ENCODE assay signal across 18 mouse cellular contexts in genomic region chr17:80729825-80730224, GRCm38 (mm10). TPM values are rescaled to one million over a fixed set of nuclear protein-coding genes. Genes with fewer than 3 reads are reported as not detected.
DNase-seq lines count a peak whose midpoint lies in the region; ATAC-seq and TF ChIP-seq lines count a peak whose summit lies in the region.
"Had no signal": no experiment of that assay in that cellular context is flagged by ENCODE, and none has a peak within 500 bp of the region (broad histone marks: within the 10 kb centered on the region; RNA-seq: fewer than 3 reads in every experiment).

No protein-coding gene starts in this region.

- no peak for ATAC-seq in heart, embryonic 11.5 days (replicated peaks; ENCODE audit: insufficient number of reproducible peaks, low FRiP score, low TSS enrichment)
- ATAC-seq in stomach, embryonic 14.5 days (ENCODE audit: insufficient number of reproducible peaks, insufficient read depth, low FRiP score, low read depth) = no peak
- ATAC-seq in hindbrain, embryonic 11.5 days (ENCODE audit: low FRiP score) = no peak

- peak overlapping the region; percentile 54; the same call in 1 of the 2 replicates for H3K27ac ChIP-seq in heart, embryonic 11.5 days (ENCODE audit: low read depth, low read length)
- peak overlapping the region; percentile 33 for H3K27ac ChIP-seq in left cerebral cortex, adult 2 months
- peak overlapping the region; percentile 62 for H3K27ac ChIP-seq in MEL (ENCODE audit: control insufficient read depth, low read depth, low read length)
- peak overlapping the region; percentile 99; the same call in 1 of the 2 replicates for H3K27ac ChIP-seq in stomach, embryonic 14.5 days (ENCODE audit: low read length)
- no peak overlapping the region for H3K27ac ChIP-seq in hindbrain, embryonic 11.5 days (ENCODE audit: low read depth, low read length)
- H3K27ac ChIP-seq: hindbrain, embryonic 12.5 days; limb, embryonic 10.5 days had no signal

- H3K9me3 ChIP-seq in heart, embryonic 11.5 days (replicated peaks; ENCODE audit: control insufficient read depth, low read length) = no peaks in the 10 kb centered on the region
- no peaks in the 10 kb centered on the region for H3K9me3 ChIP-seq in MEL (replicated peaks; ENCODE audit: insufficient read depth, low read length)
- no peaks in the 10 kb centered on the region for H3K9me3 ChIP-seq in stomach, embryonic 14.5 days (ENCODE audit: control insufficient read depth, low read depth, low read length)
- no peaks in the 10 kb centered on the region for H3K9me3 ChIP-seq in hindbrain, embryonic 11.5 days (ENCODE audit: control insufficient read depth, low read length)
- H3K9me3 ChIP-seq: embryonic facial prominence, embryonic 15.5 days; hindbrain, embryonic 12.5 days; limb, embryonic 10.5 days; liver, embryonic 15.5 days had no signal

- H3K4me3 ChIP-seq in heart, embryonic 11.5 days (ENCODE audit: low read depth, low read length) = no peak overlapping the region
- no peak overlapping the region for H3K4me3 ChIP-seq in left cerebral cortex, adult 2 months
- 0 out of 4 replicates have a peak overlapping the region, but pooled peaks of 1 of the 2 experiments have one; percentile 85 for H3K4me3 ChIP-seq in MEL (ENCODE audit: control insufficient read depth in 1 of 2, insufficient read depth in 1 of 2, low read depth in 2 of 2, low read length in 2 of 2)
- H3K4me3 ChIP-seq in stomach, embryonic 14.5 days (ENCODE audit: low read depth, low read length) = no peak overlapping the region
- no peak overlapping the region for H3K4me3 ChIP-seq in hindbrain, embryonic 11.5 days (ENCODE audit: low read depth, low read length)
- H3K4me3 ChIP-seq: embryonic facial prominence, embryonic 15.5 days; hindbrain, embryonic 12.5 days; liver, embryonic 15.5 days had no signal

- no peak overlapping the region for H3K4me2 ChIP-seq in heart, embryonic 11.5 days
- no peak overlapping the region for H3K4me2 ChIP-seq in stomach, embryonic 14.5 days (replicated peaks; ENCODE audit: low read depth, low read length)
- no peak overlapping the region for H3K4me2 ChIP-seq in hindbrain, embryonic 11.5 days (replicated peaks; ENCODE audit: low read depth, low read length)
- H3K4me2 ChIP-seq: embryonic facial prominence, embryonic 15.5 days; hindbrain, embryonic 12.5 days; liver, embryonic 15.5 days had no signal

- peaks cover 7% of the 10 kb centered on the region for H3K79me2 ChIP-seq in MEL (ENCODE audit: control insufficient read depth, insufficient read depth, low read length, poor library complexity)

- H3K36me3 ChIP-seq in heart, embryonic 11.5 days (ENCODE audit: control insufficient read depth, insufficient read depth, low read length) = no peaks in the 10 kb centered on the region
- peaks cover 0 to 24% of the 10 kb centered on the region in 2 experiments; a peak in 2 of 4 replicates for H3K36me3 ChIP-seq in MEL (ENCODE audit: control insufficient read depth in 1 of 2, insufficient read depth in 2 of 2, low read length in 2 of 2)
- H3K36me3 ChIP-seq in stomach, embryonic 14.5 days (ENCODE audit: control insufficient read depth, insufficient read depth, low read length) = no peaks in the 10 kb centered on the region
- no peaks in the 10 kb centered on the region for H3K36me3 ChIP-seq in hindbrain, embryonic 11.5 days (ENCODE audit: control insufficient read depth, insufficient read depth, low read length)
- H3K36me3 ChIP-seq: embryonic facial prominence, embryonic 15.5 days; hindbrain, embryonic 12.5 days had no signal

- no peak for TF ChIP-seq CTCF in left cerebral cortex, adult 2 months (IDR thresholded peaks at IDR 0.05)
- TF ChIP-seq CTCF in MEL (IDR thresholded peaks at IDR 0.05 in 2 of 3, conservative IDR thresholded peaks at IDR 0.05 in 1 of 3; ENCODE audit: control insufficient read depth in 1 of 3, insufficient read depth in 1 of 3, low read depth in 2 of 3, low read length in 3 of 3, poor library complexity in 1 of 3, severe bottlenecking in 1 of 3) = no peak

- TF ChIP-seq POLR2A in MEL (IDR thresholded peaks at IDR 0.05; ENCODE audit: control insufficient read depth in 1 of 2, insufficient read depth in 1 of 2, low read depth in 1 of 2, low read length in 2 of 2, poor library complexity in 1 of 2) = no peak

- no peak overlapping the region for H3K9ac ChIP-seq in heart, embryonic 11.5 days (ENCODE audit: low read depth, low read length)
- no peak overlapping the region for H3K9ac ChIP-seq in MEL (ENCODE audit: control insufficient read depth, low read depth, low read length, poor library complexity, severe bottlenecking)
- H3K9ac ChIP-seq in stomach, embryonic 14.5 days (replicated peaks; ENCODE audit: low read depth, low read length) = no peak overlapping the region
- H3K9ac ChIP-seq in hindbrain, embryonic 11.5 days (ENCODE audit: low read depth, low read length) = no peak overlapping the region
- H3K9ac ChIP-seq: embryonic facial prominence, embryonic 15.5 days; hindbrain, embryonic 12.5 days; liver, embryonic 15.5 days had no signal

- no peaks in the 10 kb centered on the region for H3K27me3 ChIP-seq in heart, embryonic 11.5 days (ENCODE audit: control insufficient read depth, insufficient read depth, low read length)
- no peaks in the 10 kb centered on the region for H3K27me3 ChIP-seq in MEL (ENCODE audit: control insufficient read depth in 1 of 2, insufficient read depth in 2 of 2, low read length in 2 of 2)
- H3K27me3 ChIP-seq in stomach, embryonic 14.5 days (ENCODE audit: control insufficient read depth, insufficient read depth, low read length) = no peaks in the 10 kb centered on the region
- H3K27me3 ChIP-seq in hindbrain, embryonic 11.5 days (ENCODE audit: control insufficient read depth, insufficient read depth, low read length) = no peaks in the 10 kb centered on the region
- H3K27me3 ChIP-seq: embryonic facial prominence, embryonic 15.5 days; hindbrain, embryonic 12.5 days had no signal

- TF ChIP-seq RAD21 in MEL (IDR thresholded peaks at IDR 0.05; ENCODE audit: low read depth, low read length) = no peak

- intact Hi-C loops in left cerebral cortex, adult 2 months (cut with DNase I) = loop anchor here (2.0 to 5.0 kb wide), 3 partner anchors 48 to 212 kb away; partner anchors contain the start of gene Tmem178
- intact Hi-C loops in left cerebral cortex, postnatal 14 days (cut with DNase I) = loop anchor here (5.0 kb wide), 1 partner anchor 72 kb away; no protein-coding TSS in a partner anchor

- 29% methylated on average over 5 of the region's 5 CpGs for WGBS in heart, embryonic 11.5 days (ENCODE audit: insufficient replicate concordance)
- WGBS in stomach, embryonic 14.5 days = 65% methylated on average over 5 of the region's 5 CpGs
- WGBS in hindbrain, embryonic 11.5 days = 90% methylated on average over 5 of the region's 5 CpGs

- peaks cover 20% of the 10 kb centered on the region for H3K4me1 ChIP-seq in heart, embryonic 11.5 days (ENCODE audit: control insufficient read depth, insufficient read depth, low read length)
- H3K4me1 ChIP-seq in MEL (ENCODE audit: control insufficient read depth in 1 of 2, insufficient read depth in 2 of 2, low read length in 2 of 2) = peaks cover 11 to 27% of the 10 kb centered on the region in 2 experiments
- H3K4me1 ChIP-seq in stomach, embryonic 14.5 days (ENCODE audit: control insufficient read depth, insufficient read depth, low read length) = peaks cover 14% of the 10 kb centered on the region
- peaks cover 6% of the 10 kb centered on the region for H3K4me1 ChIP-seq in hindbrain, embryonic 11.5 days (replicated peaks; ENCODE audit: control insufficient read depth, insufficient read depth, low read length)

- DNase-seq in heart, adult 11 months = no peak
- DNase-seq in left cerebral cortex, adult 2 months (ENCODE audit: extremely low spot score in 1 of 2, low spot score in 2 of 2) = no peak
- DNase-seq in left cerebral cortex, postnatal 14 days (ENCODE audit: low spot score in 2 of 2) = no peak
- DNase-seq in MEL (ENCODE audit: low read depth, low spot score) = peak; percentile 77
- DNase-seq in hindbrain, embryonic 11.5 days (ENCODE audit: low spot score) = no peak
- DNase-seq: adrenal gland, postnatal 10 days; B cell, adult 2 months; cerebellum, adult 18-20 months; gastrocnemius, postnatal 25 days; kidney, adult 2 months; kidney, postnatal 36 days; thymus, postnatal 25 days had no signal

- TF ChIP-seq EP300 in MEL (IDR thresholded peaks at IDR 0.05; ENCODE audit: low read depth in 1 of 2, low read length in 2 of 2) = peak; percentile 56 to 65; a peak in 3 of 4 replicates

TF ChIP-seq in MEL, 35 proteins besides CTCF, POLR2A, EP300 and RAD21 (continues in another document):
- peak; percentile 71 for TF ChIP-seq ETS1 (IDR thresholded peaks at IDR 0.05; ENCODE audit: low read depth, low read length)
- no peak for TF ChIP-seq SMC3 (IDR thresholded peaks at IDR 0.05; ENCODE audit: low read depth, low read length)
- TF ChIP-seq GATA1 (IDR thresholded peaks at IDR 0.05; ENCODE audit: low read depth, low read length) = peak; percentile 79
- peak; percentile 79 for TF ChIP-seq RCOR1 (IDR thresholded peaks at IDR 0.05; ENCODE audit: low read depth, low read length)
- peak; percentile 47; the same call in 1 of the 2 replicates for TF ChIP-seq TCF12 (IDR thresholded peaks at IDR 0.05; ENCODE audit: low read depth, low read length)
- TF ChIP-seq MYB (IDR thresholded peaks at IDR 0.05; ENCODE audit: low read depth, low read length) = no peak
- no peak for TF ChIP-seq JUND (IDR thresholded peaks at IDR 0.05; ENCODE audit: low read depth, low read length)
- TF ChIP-seq MYC (IDR thresholded peaks at IDR 0.05; ENCODE audit: low read depth, low read length) = no peak
- TF ChIP-seq MAFK (IDR thresholded peaks at IDR 0.05; ENCODE audit: borderline replicate concordance, low read depth, low read length) = no peak
- TF ChIP-seq ZNF384 (IDR thresholded peaks at IDR 0.05; ENCODE audit: low read depth, low read length) = no peak
- TF ChIP-seq E2F4 (IDR thresholded peaks at IDR 0.05; ENCODE audit: borderline replicate concordance, low read depth, low read length) = no peak
- TF ChIP-seq MAZ (IDR thresholded peaks at IDR 0.05; ENCODE audit: low read depth, low read length) = no peak
- no peak for TF ChIP-seq MEF2A (IDR thresholded peaks at IDR 0.05; ENCODE audit: extremely low read depth, insufficient replicate concordance, low read depth, low read length, poor library complexity, severe bottlenecking)
- TF ChIP-seq ZKSCAN1 (IDR thresholded peaks at IDR 0.05; ENCODE audit: low read depth, low read length) = no peak

RNA-seq across cellular contexts. Expression of gene Map4k3, which starts 1.5 kb away (rescaled TPM):
- polyA plus RNA-seq in heart, embryonic 11.5 days (2014; fragmentation: Nextera tagmentation; extraction: Ambion mirVana) = 20.4 and 22.0 TPM in 2 replicates
- 10 to 100 TPM; 75.0 TPM for total RNA-seq in left cerebral cortex, adult 2 months (2021)
- 10 to 100 TPM; 62.2 to 64.8 TPM for total RNA-seq in left cerebral cortex, postnatal 14 days (2021)
- 3.1 and 3.2 TPM in 2 replicates for total RNA-seq in MEL (2012; rRNA removed)
- polyA plus RNA-seq in MEL (2012; ENCODE audit: insufficient read depth in 1 of 2, insufficient read length in 2 of 2, low read depth in 1 of 2, low replicate concordance in 2 of 2, missing spikeins in 1 of 2) = 1 to 10 TPM in 1 of 2 experiments, not detected in 1; 4.1 TPM
- 39.5 and 42.5 TPM in 2 replicates for polyA plus RNA-seq in stomach, embryonic 14.5 days (2014; fragmentation: Nextera tagmentation; extraction: Ambion mirVana)
- polyA plus RNA-seq in hindbrain, embryonic 11.5 days (2014; fragmentation: Nextera tagmentation; extraction: Ambion mirVana) = 27.5 and 31.9 TPM in 2 replicates
